Mouse (Mus musculus) hindbrain, postnatal 0 days (tissue): Measurements from ENCODE around the gene Pias4. TPM values are rescaled to one million over a fixed set of nuclear protein-coding genes. Genes with fewer than 3 reads are reported as not detected.

ENCODE experiments used
- ATAC-seq: fragments of 200-750 bp; cut with Nextera tagmentation; 2 replicates; pipeline ENCODE4 v1.8.0; 2017; ENCODE audit warnings: mild to moderate bottlenecking, moderate TSS enrichment, moderate library complexity
- DNase-seq: peaks from one replicate; pipeline ENCODE4 v3.0.0-alpha.2; 2015; ENCODE audit warnings: low spot score
- H3K27ac ChIP-seq: fragments of 300-500 bp; sonication (generic); 2 replicates; pipeline ENCODE4 v1.5.1; 2014; ENCODE audit warnings: mild to moderate bottlenecking
- H3K27me3 ChIP-seq: fragments of 300-500 bp; sonication (generic); 2 replicates; pipeline ENCODE4 v1.6.1; 2014; ENCODE audit warnings: low read length, mixed read lengths; ENCODE audit not compliant: insufficient read depth
- H3K36me3 ChIP-seq: fragments of 300-500 bp; sonication (generic); 2 replicates; pipeline ENCODE4 v1.6.1; 2014; ENCODE audit warnings: low read length, mixed read lengths; ENCODE audit not compliant: insufficient read depth
- H3K4me1 ChIP-seq: fragments of 300-500 bp; sonication (generic); 2 replicates; pipeline ENCODE4 v1.6.1; 2014; ENCODE audit warnings: antibody characterized with exemption, low read length, mixed read lengths; ENCODE audit not compliant: insufficient read depth
- H3K4me2 ChIP-seq: fragments of 300-500 bp; sonication (generic); 2 replicates; pipeline ENCODE4 v1.6.1; 2014; ENCODE audit warnings: low read depth, mild to moderate bottlenecking, low read length, moderate library complexity, mixed read lengths
- H3K4me3 ChIP-seq: fragments of 300-500 bp; sonication (generic); 2 replicates; pipeline ENCODE4 v1.5.1; 2014; ENCODE audit warnings: low read length
- H3K9ac ChIP-seq: fragments of 300-500 bp; sonication (generic); replicated peaks from 2 replicates; pipeline ENCODE4 v1.6.1; 2014; ENCODE audit warnings: mild to moderate bottlenecking, low read length, moderate library complexity, mixed read lengths
- H3K9me3 ChIP-seq: fragments of 300-500 bp; sonication (generic); 2 replicates; pipeline ENCODE4 v1.6.1; 2016; ENCODE audit warnings: low read length, mixed read lengths
- CTCF ChIP-seq: IDR thresholded peaks from 2 replicates; pipeline ENCODE4 v1.5.1; 2016; ENCODE audit warnings: antibody characterized with exemption, control low read depth, low read depth
- WGBS: fragments of 180-500 bp; shearing (Covaris S2); extraction: QIAGEN DNeasy Blood & Tissue Kit; methylation state at CpG from one replicate; pipeline ENCODE4 v1.1.7; 2014; 5-methylcytosine and 5-hydroxymethylcytosine counted together
- polyA plus RNA-seq: library from polyadenylated mRNA; unstranded; fragments of >200 nt; fragmentation: Nextera tagmentation; extraction: Ambion mirVana; gene quantifications from 2 replicates; pipeline ENCODE4 v1.2.1, GENCODE M21; 2015
- total RNA-seq: library from RNA; depleted of rRNA; stranded (reverse); fragments of >200 nt; gene quantifications from 2 replicates; pipeline ENCODE4 v1.2.3, GENCODE M21; 2014

Gene Pias4
- total and polyA plus RNA-seq, 2 experiments from 2014 or later = 32.0 to 33.9 TPM

- no peaks in the 10 kb centered on the region for H3K9me3 ChIP-seq
- H3K4me1 ChIP-seq = peaks cover 25% of the 10 kb centered on the region
- DNase-seq = no peak
- peak; percentile 52 for ATAC-seq
- H3K27ac ChIP-seq = peak overlapping the region; percentile 96
- peak overlapping the region; percentile 96 for H3K9ac ChIP-seq
- H3K4me3 ChIP-seq = peak overlapping the region; percentile 94
- H3K36me3 ChIP-seq = no peaks in the 10 kb centered on the region
- peaks cover 9% of the 10 kb centered on the region for H3K27me3 ChIP-seq
- H3K4me2 ChIP-seq = peak overlapping the region; percentile 99
- no peak for TF ChIP-seq CTCF
- under 1% methylated on average over 49 of the region's 50 CpGs for WGBS
These were observed 31.0 kb downstream of the Pias4 start for GRCm38 (mm10) chr10:81136706-81137231.

DNA sequence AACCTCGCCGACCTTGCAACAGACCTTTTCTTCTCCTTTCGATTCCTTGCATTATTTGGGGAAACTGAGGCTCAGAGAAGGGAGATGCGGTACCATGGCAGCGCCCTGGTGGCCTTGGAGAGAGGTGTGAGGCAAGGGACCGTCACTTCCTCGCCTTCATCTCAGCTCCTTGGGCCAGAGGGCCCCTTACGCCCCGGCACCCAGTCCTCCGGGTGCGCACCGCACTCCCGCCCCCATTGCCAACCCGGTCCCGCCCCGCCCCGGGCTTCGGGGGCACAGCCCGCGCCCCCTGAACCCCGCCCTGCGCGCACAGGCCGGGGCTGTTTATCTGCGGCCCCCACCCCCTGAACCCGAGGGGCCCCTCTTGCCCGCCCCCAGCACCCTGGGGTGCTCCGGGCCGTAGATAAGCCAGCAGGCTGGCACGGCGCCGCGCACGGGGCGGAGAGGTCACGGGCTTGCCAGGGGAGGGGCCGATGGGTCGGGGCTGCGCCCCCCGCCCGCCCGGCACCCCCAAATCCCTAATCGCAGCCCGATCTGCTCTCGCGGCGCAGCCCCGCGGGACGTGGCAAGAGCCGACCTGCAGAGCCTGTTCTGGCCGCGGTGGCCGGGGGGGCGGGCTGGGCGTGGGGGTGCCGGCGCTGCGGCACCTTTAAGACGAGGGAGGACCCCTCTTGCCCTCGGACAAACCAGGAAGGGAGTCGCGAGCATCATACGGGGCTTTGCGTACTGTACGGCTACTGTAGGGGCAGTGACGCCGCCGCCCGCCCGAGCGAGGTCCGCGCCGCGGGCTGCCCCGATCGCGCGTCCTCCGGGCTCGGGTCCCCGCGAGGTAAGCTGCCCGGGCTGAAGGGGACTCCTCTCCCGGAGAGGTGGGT lies 31.7 kb downstream of the Pias4 start:
- Histone ChIP-seq H3K4me3 (peak overlapping the region; percentile 94), H3K4me1 (peaks cover 25% of the 10 kb centered on the region), H3K9ac (peak overlapping the region; percentile 96), H3K4me2 (peak overlapping the region; percentile 99), H3K36me3 (no peaks in the 10 kb centered on the region), H3K27me3 (peaks cover 9% of the 10 kb centered on the region), H3K27ac (peak overlapping the region; percentile 96), H3K9me3 (no peaks in the 10 kb centered on the region)
- DNase-seq = peak; percentile 85
- peak; percentile 7; the same call in 1 of the 2 replicates for TF ChIP-seq CTCF
- WGBS = under 1% methylated on average over 76 of the region's 86 CpGs
- ATAC-seq = peak; percentile 30

- Histone ChIP-seq H3K27ac (peak within 1 kb of the TSS; percentile 96), H3K4me3 (peak within 1 kb of the TSS; percentile 94), H3K4me1 (peaks cover 18% of the 10 kb centered on the region), H3K9ac (peak within 1 kb of the TSS; percentile 96), H3K27me3 (peaks cover 10% of the 10 kb centered on the region), H3K36me3 (no peaks in the 10 kb centered on the region), H3K4me2 (peak within 1 kb of the TSS; percentile 99), H3K9me3 (no peaks in the 10 kb centered on the region)
- ATAC-seq (no peak), DNase-seq (no peak)
- 3% methylated on average over 40 of the region's 41 CpGs for WGBS
- no peak for TF ChIP-seq CTCF
These were observed 32.6 kb downstream of the Pias4 start, which contains the start of gene Zbtb7a for GRCm38 (mm10) chr10:81134966-81135681. Gene Zbtb7a, plus strand, starts transcription at chr10:81135220.

DNA sequence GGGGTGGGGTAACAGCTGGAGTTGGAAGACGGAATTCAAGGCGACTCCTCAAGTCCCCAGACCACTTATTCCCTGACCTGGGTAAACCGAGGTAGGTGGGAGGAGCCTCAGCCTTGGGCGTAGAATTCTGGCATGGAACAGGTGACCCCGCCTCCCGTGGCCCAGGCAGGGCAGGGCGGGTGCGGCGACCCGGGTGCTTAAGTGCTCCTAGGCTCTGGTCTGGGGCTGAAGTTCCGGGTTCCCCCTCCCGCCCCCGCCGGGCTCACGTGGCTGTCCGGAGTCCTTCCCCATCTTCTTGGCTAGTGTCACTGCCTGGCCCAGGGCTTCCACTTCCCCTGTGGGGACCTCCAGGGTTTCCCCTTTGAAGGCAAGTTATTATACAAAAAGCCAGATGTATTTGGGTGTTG lies 33.5 kb downstream of the Pias4 start:
- Histone ChIP-seq H3K4me2 (no peak overlapping the region; the same call in 1 of the 2 replicates), H3K27me3 (peaks cover 14% of the 10 kb centered on the region), H3K9ac (no peak overlapping the region), H3K9me3 (no peaks in the 10 kb centered on the region), H3K36me3 (no peaks in the 10 kb centered on the region), H3K27ac (no peak overlapping the region), H3K4me1 (peaks cover 17% of the 10 kb centered on the region), H3K4me3 (no peak overlapping the region)
- WGBS = 4% methylated on average over 16 of the region's 16 CpGs
- DNase-seq (no peak), ATAC-seq (no peak)
- TF ChIP-seq CTCF = no peak

GRCm38 (mm10) chr10:81123500-81123899 lies 44.2 kb downstream of the Pias4 start:
- Histone ChIP-seq H3K27ac (no peak overlapping the region), H3K27me3 (no peaks in the 10 kb centered on the region), H3K36me3 (peaks cover 53% of the 10 kb centered on the region), H3K9me3 (no peaks in the 10 kb centered on the region), H3K4me1 (no peaks in the 10 kb centered on the region), H3K4me3 (no peak overlapping the region), H3K4me2 (no peak overlapping the region), H3K9ac (no peak overlapping the region)
- 80% methylated on average over 11 of the region's 11 CpGs for WGBS
- no peak for ATAC-seq
- DNase-seq = no peak
- no peak for TF ChIP-seq CTCF

DNA sequence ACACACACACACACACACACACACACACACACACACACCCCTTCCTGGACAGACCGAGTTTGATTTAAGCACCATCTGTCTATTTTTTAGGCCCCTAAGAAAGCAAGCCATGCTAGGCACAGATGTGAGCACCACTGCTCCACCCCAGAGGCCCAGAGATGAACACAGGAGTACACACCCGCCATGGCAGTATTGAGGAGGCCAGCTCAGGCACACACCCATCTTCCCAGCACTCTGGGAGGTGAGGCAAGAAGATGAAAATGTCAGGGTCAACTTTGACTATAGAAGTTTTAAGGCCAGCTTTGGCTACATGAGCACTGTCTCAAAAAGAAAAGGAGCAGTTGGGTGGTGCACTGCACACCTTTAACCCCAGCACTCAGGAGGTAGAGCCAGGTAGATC lies 44.8 kb downstream of the Pias4 start:
- H3K4me2 ChIP-seq = no peak overlapping the region
- H3K27ac ChIP-seq = no peak overlapping the region
- TF ChIP-seq CTCF = no peak
- H3K27me3 ChIP-seq = no peaks in the 10 kb centered on the region
- DNase-seq (no peak), ATAC-seq (no peak)
- H3K9ac ChIP-seq = no peak overlapping the region
- H3K9me3 ChIP-seq = no peaks in the 10 kb centered on the region
- peaks cover 56% of the 10 kb centered on the region for H3K36me3 ChIP-seq
- WGBS = 83% methylated on average over 2 of the region's 2 CpGs
- H3K4me1 ChIP-seq = no peaks in the 10 kb centered on the region
- no peak overlapping the region for H3K4me3 ChIP-seq
